Mouse (Mus musculus): ENCODE results near the gene Cenpn.

DNA sequence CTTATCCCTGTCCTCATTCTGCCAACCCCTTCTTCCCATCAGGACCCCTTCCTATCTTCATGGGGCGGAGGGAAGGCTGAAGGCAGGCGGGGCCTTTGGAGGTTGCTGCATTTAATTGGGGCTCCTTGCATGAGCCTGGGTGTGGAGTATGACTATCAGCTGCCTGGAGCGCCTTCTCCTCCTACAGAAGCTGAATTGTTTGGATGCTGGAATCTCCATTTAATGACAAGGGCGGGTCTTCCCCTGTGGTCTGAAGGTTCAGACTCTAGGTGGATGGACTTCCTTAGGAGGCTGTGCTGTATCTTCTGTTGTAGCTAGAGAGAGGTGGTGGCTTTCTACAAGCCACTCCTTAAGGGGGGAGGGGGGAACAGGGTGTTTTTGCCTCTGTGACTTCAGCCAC, 13.4 kb downstream of the Cenpn start:
- TF ChIP-seq NANOG (IDR thresholded peaks at IDR 0.05; ENCODE audit: borderline replicate concordance, low read length) (no peak), CTCF (conservative IDR thresholded peaks at IDR 0.05; ENCODE audit: low read length) (no peak), POU5F1 (IDR thresholded peaks at IDR 0.05; ENCODE audit: borderline replicate concordance, low read length) (no peak)

All from E14TG2a.4 (cell line).